Mouse (Mus musculus) intestine, embryonic 15.5 days (tissue): ENCODE measurements around the gene Gm28308. TPM values are rescaled to one million over a fixed set of nuclear protein-coding genes. Genes with fewer than 3 reads are reported as not detected.

Experiments used
- ATAC-seq: fragments of 200-750 bp; cut with Nextera tagmentation; 2 replicates; pipeline ENCODE4 v1.8.0; 2017; ENCODE audit warnings: moderate TSS enrichment, moderate library complexity
- H3K27ac ChIP-seq: fragments of 300-500 bp; sonication (generic); 2 replicates; pipeline ENCODE4 v1.5.1; 2015; ENCODE audit warnings: mild to moderate bottlenecking, inconsistent platforms
- H3K27me3 ChIP-seq: fragments of 300-500 bp; sonication (generic); replicated peaks from 2 replicates; pipeline ENCODE4 v1.6.1; 2015; ENCODE audit warnings: inconsistent platforms
- H3K36me3 ChIP-seq: fragments of 300-500 bp; sonication (generic); 2 replicates; pipeline ENCODE4 v1.6.1; 2015; ENCODE audit warnings: inconsistent platforms
- H3K4me1 ChIP-seq: fragments of 300-500 bp; sonication (generic); replicated peaks from 2 replicates; pipeline ENCODE4 v1.6.1; 2015; ENCODE audit warnings: inconsistent platforms
- H3K4me2 ChIP-seq: fragments of 300-500 bp; sonication (generic); replicated peaks from 2 replicates; pipeline ENCODE4 v1.6.1; 2015; ENCODE audit warnings: mild to moderate bottlenecking, inconsistent platforms
- H3K4me3 ChIP-seq: fragments of 300-500 bp; sonication (generic); replicated peaks from 2 replicates; pipeline ENCODE4 v1.5.1; 2015; ENCODE audit warnings: inconsistent platforms
- H3K9ac ChIP-seq: fragments of 300-500 bp; sonication (generic); 2 replicates; pipeline ENCODE4 v1.6.1; 2015; ENCODE audit warnings: inconsistent platforms
- H3K9me3 ChIP-seq: fragments of 300-500 bp; sonication (generic); 2 replicates; pipeline ENCODE4 v1.6.1; 2016; ENCODE audit warnings: inconsistent platforms
- WGBS: fragments of 180-500 bp; shearing (Covaris S2); methylation state at CpG from one replicate; pipeline ENCODE4 v1.1.7; 2015; 5-methylcytosine and 5-hydroxymethylcytosine counted together
- polyA plus RNA-seq: library from polyadenylated mRNA; unstranded; fragments of >200 nt; fragmentation: Nextera tagmentation; extraction: Ambion mirVana; gene quantifications from 2 replicates; pipeline ENCODE4 v1.2.1, GENCODE M21; 2015

Gm28308 gene
- polyA plus RNA-seq, 1 experiment from 2014 or later = not detected

DNA sequence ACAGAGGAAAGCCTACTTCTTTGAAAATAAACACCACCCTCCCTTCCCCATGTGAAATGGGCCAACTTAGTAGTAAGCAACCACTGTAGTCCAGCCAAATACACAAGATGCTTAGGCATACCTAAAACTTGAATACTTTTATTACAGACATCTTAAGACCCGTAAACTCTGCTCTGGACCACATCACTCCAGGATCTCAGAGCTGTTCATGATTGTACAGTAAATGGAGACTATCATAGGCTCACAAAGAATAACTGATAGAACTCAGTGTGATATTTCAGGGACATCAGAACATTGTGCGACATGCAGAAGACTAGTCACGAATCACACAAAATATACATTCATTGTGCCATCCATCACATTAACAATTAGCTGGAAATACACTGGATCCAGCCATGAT, 57.7 kb downstream of the Gm28308 start:
- no peak for ATAC-seq
- no peak overlapping the region for H3K4me2 ChIP-seq
- peaks cover 22% of the 10 kb centered on the region for H3K27me3 ChIP-seq
- no peaks in the 10 kb centered on the region for H3K36me3 ChIP-seq
- H3K9ac ChIP-seq = no peak overlapping the region
- H3K9me3 ChIP-seq = no peaks in the 10 kb centered on the region
- no peak overlapping the region for H3K4me3 ChIP-seq
- peaks cover 37% of the 10 kb centered on the region for H3K4me1 ChIP-seq
- no peak overlapping the region for H3K27ac ChIP-seq
- WGBS = 72% methylated on average over 3 of the region's 3 CpGs

DNA sequence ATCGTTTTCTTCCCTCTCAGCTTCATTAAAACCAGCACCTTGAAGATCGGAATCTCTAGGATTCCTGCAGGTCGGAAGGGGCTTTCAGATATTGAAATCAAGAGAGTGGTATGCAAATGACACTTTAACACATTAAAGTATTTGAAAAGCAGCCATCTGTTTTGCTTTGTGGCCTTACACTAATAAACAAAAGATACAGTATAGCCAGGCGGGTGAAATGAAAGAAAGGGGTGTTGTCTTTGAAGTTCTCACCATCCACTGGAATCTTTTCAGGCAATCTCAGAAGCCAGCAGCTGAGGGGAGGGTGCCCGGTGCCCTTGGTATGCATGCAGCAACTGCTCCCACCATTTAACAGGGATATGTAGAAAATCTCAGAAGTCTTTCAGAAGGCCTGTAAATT, 59.1 kb downstream of the Gm28308 start:
- Histone ChIP-seq H3K27ac (no peak overlapping the region), H3K9ac (no peak overlapping the region), H3K36me3 (no peaks in the 10 kb centered on the region), H3K4me3 (no peak overlapping the region), H3K4me2 (no peak overlapping the region), H3K9me3 (no peaks in the 10 kb centered on the region), H3K4me1 (peaks cover 24% of the 10 kb centered on the region), H3K27me3 (peaks cover 26% of the 10 kb centered on the region)
- WGBS = 74% methylated on average over 5 of the region's 5 CpGs
- no peak for ATAC-seq

DNA sequence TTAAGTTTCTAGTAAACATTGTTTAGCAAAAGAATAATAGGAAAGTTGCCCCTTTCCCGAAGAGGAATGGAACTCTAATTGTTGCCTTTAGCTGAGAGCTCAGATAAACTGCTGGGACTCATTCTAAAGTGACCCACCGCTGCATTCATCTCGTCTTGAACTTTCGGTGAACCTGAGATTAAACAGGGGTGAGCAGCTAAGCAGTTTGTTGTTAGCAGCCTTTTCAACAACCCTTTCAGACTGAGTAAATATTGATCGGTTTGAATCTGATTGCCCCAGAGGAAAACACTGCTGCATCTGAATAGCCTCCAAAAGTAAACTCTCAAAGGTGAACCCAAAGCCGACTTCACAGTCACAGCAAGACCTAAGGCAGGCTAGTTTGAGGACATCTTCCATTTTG, 59.9 kb downstream of the Gm28308 start:
- Histone ChIP-seq H3K4me3 (no peak overlapping the region), H3K36me3 (no peaks in the 10 kb centered on the region), H3K9ac (no peak overlapping the region), H3K4me2 (no peak overlapping the region), H3K27ac (no peak overlapping the region), H3K27me3 (peaks cover 26% of the 10 kb centered on the region), H3K9me3 (no peaks in the 10 kb centered on the region), H3K4me1 (peaks cover 23% of the 10 kb centered on the region)
- 21% methylated on average over 6 of the region's 6 CpGs for WGBS
- no peak for ATAC-seq

GRCm38 (mm10) chr6:52152226-52153193, 60.6 kb downstream of the Gm28308 start:
- H3K9me3 ChIP-seq = no peaks in the 10 kb centered on the region
- H3K27me3 ChIP-seq = peaks cover 20% of the 10 kb centered on the region
- 43% methylated on average over 16 of the region's 16 CpGs for WGBS
- H3K9ac ChIP-seq = no peak overlapping the region
- no peak overlapping the region for H3K4me2 ChIP-seq
- ATAC-seq = no peak
- H3K36me3 ChIP-seq = no peaks in the 10 kb centered on the region
- H3K4me1 ChIP-seq = peaks cover 22% of the 10 kb centered on the region
- no peak overlapping the region for H3K27ac ChIP-seq
- no peak overlapping the region for H3K4me3 ChIP-seq

GRCm38 (mm10) chr6:52151571-52151970, 61.6 kb downstream of the Gm28308 start:
- Histone ChIP-seq H3K36me3 (no peaks in the 10 kb centered on the region), H3K27me3 (peaks cover 11% of the 10 kb centered on the region), H3K27ac (no peak overlapping the region), H3K4me1 (peaks cover 14% of the 10 kb centered on the region), H3K9me3 (no peaks in the 10 kb centered on the region), H3K9ac (no peak overlapping the region), H3K4me2 (no peak overlapping the region), H3K4me3 (no peak overlapping the region)
- ATAC-seq = no peak
- 44% methylated on average over 4 of the region's 4 CpGs for WGBS

- WGBS = 17% methylated on average over 16 of the region's 16 CpGs
- ATAC-seq = no peak
Measured at GRCm38 (mm10) chr6:52150401-52150966, 62.7 kb downstream of the Gm28308 start.

DNA sequence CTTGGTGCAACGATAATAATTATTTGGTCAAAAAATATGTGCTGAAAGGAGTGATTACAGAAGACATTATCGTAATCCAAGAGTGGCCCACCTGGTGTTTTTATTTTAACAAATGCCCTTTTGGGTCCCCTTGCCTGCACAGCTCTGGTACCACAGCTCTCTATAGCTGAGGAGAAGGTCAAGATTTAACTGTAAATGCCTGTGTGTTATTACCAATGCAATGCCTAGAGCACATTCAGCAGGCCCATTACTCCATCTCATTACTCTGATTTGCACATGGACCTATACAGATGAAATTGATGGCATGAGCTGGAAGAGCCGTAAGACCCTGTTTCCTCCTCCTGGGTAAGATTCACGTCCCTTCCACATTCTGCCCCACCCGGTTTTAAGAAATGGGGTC, 74.0 kb downstream of the Gm28308 start:
- Histone ChIP-seq H3K4me1 (no peaks in the 10 kb centered on the region), H3K4me2 (no peak overlapping the region), H3K4me3 (no peak overlapping the region), H3K9ac (no peak overlapping the region), H3K36me3 (no peaks in the 10 kb centered on the region), H3K27me3 (no peaks in the 10 kb centered on the region), H3K27ac (no peak overlapping the region), H3K9me3 (no peaks in the 10 kb centered on the region)
- no peak for ATAC-seq
- WGBS = 80% methylated on average over 5 of the region's 5 CpGs

More at GRCm38 (mm10) chr6:52150401-52150966, 62.7 kb downstream of the Gm28308 start:
- Histone ChIP-seq H3K9ac (no peak overlapping the region), H3K27me3 (peaks cover 5% of the 10 kb centered on the region; the same call in 1 of the 2 replicates), H3K4me2 (peak overlapping the region; percentile 45), H3K27ac (no peak overlapping the region), H3K4me1 (peaks cover 13% of the 10 kb centered on the region; the same call in 1 of the 2 replicates), H3K9me3 (no peaks in the 10 kb centered on the region), H3K36me3 (no peaks in the 10 kb centered on the region), H3K4me3 (no peak overlapping the region; the same call in 1 of the 2 replicates)

DNA sequence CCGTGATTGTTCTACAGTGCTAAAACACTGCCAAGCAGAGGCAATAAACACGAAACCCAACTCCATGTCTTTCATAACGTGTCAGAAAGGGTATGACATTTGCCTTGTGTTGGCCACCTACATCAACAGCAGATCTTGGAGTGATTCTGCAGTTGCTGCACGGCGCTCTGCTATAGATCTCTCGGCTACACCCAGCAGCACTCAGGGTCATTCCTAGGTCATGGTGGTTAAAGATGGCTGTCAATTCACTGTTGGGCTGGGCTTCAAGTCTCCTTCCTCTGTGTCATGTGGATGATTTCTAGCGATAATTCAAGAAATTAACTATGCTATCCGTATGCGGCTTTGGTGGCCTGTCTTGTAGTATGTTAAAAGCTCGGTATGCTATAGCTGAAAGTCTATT, 74.6 kb downstream of the Gm28308 start:
- H3K27me3 ChIP-seq = no peaks in the 10 kb centered on the region
- no peaks in the 10 kb centered on the region for H3K36me3 ChIP-seq

DNA sequence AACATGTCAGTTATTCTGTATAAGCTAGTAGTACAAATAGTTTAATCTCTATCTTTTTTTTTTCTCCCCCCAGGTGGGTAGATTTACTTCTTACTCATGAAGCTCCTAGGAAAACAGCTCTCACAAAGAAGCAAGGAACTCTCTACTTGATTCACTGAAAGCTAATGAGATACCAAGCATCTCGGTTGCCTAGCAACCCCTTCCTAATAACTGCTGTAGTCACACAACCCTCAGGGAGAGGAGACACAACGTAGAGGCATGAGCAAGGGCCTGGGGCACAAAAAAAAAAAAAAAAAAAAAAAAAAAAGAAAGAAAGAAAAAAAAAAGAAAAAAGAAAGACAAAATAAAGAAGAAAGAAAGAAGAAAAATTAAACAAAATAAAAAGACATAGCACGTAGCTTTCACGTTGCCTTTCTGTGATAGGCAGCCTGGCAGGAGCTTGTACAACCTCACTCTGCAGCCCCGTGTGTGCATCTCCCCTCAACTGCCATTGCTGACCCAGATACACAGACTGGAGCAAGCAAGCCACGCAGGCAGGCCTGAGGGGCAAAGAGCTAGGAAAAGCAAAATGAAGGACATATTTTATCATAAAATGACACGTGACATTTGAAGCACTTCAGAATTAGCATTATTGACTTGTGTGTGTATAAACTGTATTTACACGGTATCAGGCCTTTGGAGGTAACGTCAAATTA, 75.2 kb downstream of the Gm28308 start:
- 65% methylated on average over 9 of the region's 9 CpGs for WGBS
- Histone ChIP-seq H3K27ac (no peak overlapping the region), H3K4me1 (no peaks in the 10 kb centered on the region)

More for the DNA sequence above, 74.6 kb downstream of the Gm28308 start:
- 41% methylated on average over 10 of the region's 10 CpGs for WGBS
- ATAC-seq = no peak
- no peaks in the 10 kb centered on the region for H3K4me1 ChIP-seq
- no peak overlapping the region for H3K4me3 ChIP-seq
- no peak overlapping the region for H3K27ac ChIP-seq
- H3K4me2 ChIP-seq = no peak overlapping the region
- no peak overlapping the region for H3K9ac ChIP-seq
- H3K9me3 ChIP-seq = no peaks in the 10 kb centered on the region

DNA sequence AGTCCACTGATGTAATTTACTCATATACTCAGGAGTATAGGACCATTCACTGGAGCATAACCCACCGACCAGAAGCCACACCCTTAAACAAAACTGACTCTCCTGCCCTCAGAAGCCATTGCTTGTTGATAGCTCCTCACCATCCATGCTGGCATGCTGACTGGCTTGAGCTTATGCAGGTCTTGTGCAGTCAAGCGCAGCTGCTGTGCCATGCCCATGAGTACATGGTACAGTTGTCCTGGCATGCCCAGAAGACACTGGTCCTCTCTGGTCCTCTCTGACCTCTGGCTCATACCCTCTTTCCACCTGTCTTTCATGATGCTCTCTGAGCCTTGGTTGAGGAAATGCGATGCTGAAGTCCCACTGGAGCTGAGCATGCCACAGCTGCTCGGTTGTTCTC, 89.5 kb downstream of the Gm28308 start:
- no peaks in the 10 kb centered on the region; the same call in 1 of the 2 replicates for H3K9me3 ChIP-seq
- 79% methylated on average over 4 of the region's 4 CpGs for WGBS
- ATAC-seq = no peak
- H3K4me1 ChIP-seq = no peaks in the 10 kb centered on the region
- no peak overlapping the region for H3K9ac ChIP-seq
- H3K27ac ChIP-seq = no peak overlapping the region
- H3K27me3 ChIP-seq = no peaks in the 10 kb centered on the region
- H3K36me3 ChIP-seq = no peaks in the 10 kb centered on the region
- H3K4me2 ChIP-seq = no peak overlapping the region
- H3K4me3 ChIP-seq = no peak overlapping the region

More for the DNA sequence above, 75.2 kb downstream of the Gm28308 start:
- no peak overlapping the region for H3K4me2 ChIP-seq
- H3K27me3 ChIP-seq = no peaks in the 10 kb centered on the region
- ATAC-seq = no peak
- no peaks in the 10 kb centered on the region for H3K36me3 ChIP-seq
- H3K9ac ChIP-seq = no peak overlapping the region
- H3K9me3 ChIP-seq = no peaks in the 10 kb centered on the region
- H3K4me3 ChIP-seq = no peak overlapping the region

DNA sequence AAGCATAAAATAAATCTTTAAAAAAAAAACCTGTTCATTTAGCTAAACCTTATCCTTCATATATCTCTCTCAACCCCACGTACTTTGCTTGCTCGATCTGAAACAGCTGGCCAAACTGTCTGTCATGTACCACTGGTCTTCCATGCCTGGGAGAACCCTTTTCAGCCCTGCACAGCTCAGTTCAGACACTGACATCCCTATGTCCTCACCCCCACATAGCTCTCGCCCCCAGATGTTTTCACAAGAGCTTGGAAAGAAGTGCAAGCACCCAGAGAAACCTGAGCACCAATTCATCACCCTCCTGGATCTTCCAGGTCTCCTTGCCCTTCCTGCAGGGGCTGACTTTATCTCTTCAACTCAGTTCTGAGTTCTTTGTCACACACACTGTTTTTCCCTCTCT, 92.0 kb downstream of the Gm28308 start:
- WGBS = 53% methylated on average over 3 of the region's 3 CpGs
- H3K27ac ChIP-seq = no peak overlapping the region

More for the DNA sequence above, 92.0 kb downstream of the Gm28308 start:
- H3K27me3 ChIP-seq = no peaks in the 10 kb centered on the region
- no peak overlapping the region for H3K9ac ChIP-seq
- H3K4me3 ChIP-seq = no peak overlapping the region
- H3K4me1 ChIP-seq = peaks cover 2% of the 10 kb centered on the region; the same call in 1 of the 2 replicates
- no peak for ATAC-seq
- H3K36me3 ChIP-seq = no peaks in the 10 kb centered on the region
- no peak overlapping the region for H3K4me2 ChIP-seq
- H3K9me3 ChIP-seq = no peaks in the 10 kb centered on the region
